Mouse (Mus musculus) myocyte (in vitro differentiated cells): ENCODE results near the gene Mta2.

Experiments
- CEBPB ChIP-seq: IDR thresholded peaks from 2 replicates; pipeline ENCODE4 v1.6.1; 2011; ENCODE audit warnings: mild to moderate bottlenecking, moderate library complexity; ENCODE audit not compliant: poor library complexity, insufficient read depth, severe bottlenecking
- E2F4 ChIP-seq: IDR thresholded peaks from one replicate; pipeline ENCODE4 v1.6.1; 2011; ENCODE audit warnings: mild to moderate bottlenecking, control low read depth, moderate library complexity; ENCODE audit not compliant: insufficient read depth
- MAX ChIP-seq: IDR thresholded peaks from one replicate; pipeline ENCODE4 v1.6.1; 2011; ENCODE audit warnings: low read depth, mild to moderate bottlenecking, control low read depth
- MYOD1 ChIP-seq, 3 experiments: IDR thresholded peaks; one replicate each; pipeline ENCODE4 v1.6.1; 2011; ENCODE audit warnings: control low read depth in 2 of 3, low read depth in 2 of 3, mild to moderate bottlenecking in 2 of 3, moderate library complexity in 1 of 3; ENCODE audit not compliant: insufficient read length in 2 of 3, control insufficient read depth in 1 of 3
- MYOG ChIP-seq, 3 experiments: IDR thresholded peaks; one replicate each; pipeline ENCODE4 v1.6.1; 2011; ENCODE audit warnings: control low read depth in 2 of 3, low read depth in 2 of 3, mild to moderate bottlenecking in 2 of 3; ENCODE audit not compliant: insufficient read length in 2 of 3, control insufficient read depth in 1 of 3, insufficient read depth in 1 of 3
- POLR2A ChIP-seq: IDR thresholded peaks from one replicate; pipeline ENCODE4 v1.6.1; 2011; ENCODE audit warnings: low read depth, mild to moderate bottlenecking, control low read depth, moderate library complexity; ENCODE audit not compliant: insufficient read length
- POLR2AphosphoS2 ChIP-seq: IDR thresholded peaks from one replicate; pipeline ENCODE4 v1.6.1; 2011; ENCODE audit warnings: low read depth, control low read depth; ENCODE audit not compliant: insufficient read length
- REST ChIP-seq: IDR thresholded peaks from one replicate; pipeline ENCODE4 v1.6.1; 2011; ENCODE audit warnings: mild to moderate bottlenecking, control low read depth, moderate library complexity; ENCODE audit not compliant: insufficient read depth, insufficient read length
- SRF ChIP-seq: IDR thresholded peaks from one replicate; pipeline ENCODE4 v1.6.1; 2011; ENCODE audit warnings: low read depth; ENCODE audit not compliant: control insufficient read depth, insufficient read length
- TCF12 ChIP-seq: IDR thresholded peaks from one replicate; pipeline ENCODE4 v1.6.1; 2011; ENCODE audit warnings: mild to moderate bottlenecking, control low read depth; ENCODE audit not compliant: poor library complexity, insufficient read depth, severe bottlenecking
- TCF3 ChIP-seq: IDR thresholded peaks from one replicate; pipeline ENCODE4 v1.6.1; 2011; ENCODE audit warnings: low read depth, control low read depth; ENCODE audit not compliant: insufficient read length
- USF1 ChIP-seq: IDR thresholded peaks from one replicate; pipeline ENCODE4 v1.6.1; 2011; ENCODE audit warnings: low read depth, mild to moderate bottlenecking, control low read depth, moderate library complexity

- TF ChIP-seq POLR2A, result peak; percentile 38
- TF ChIP-seq MYOG (IDR thresholded peaks at IDR 0.05; ENCODE audit: control insufficient read depth in 1 of 3, insufficient read depth in 1 of 3, insufficient read length in 2 of 3, low read depth in 2 of 3), result peak in 1 of 3 experiments; percentile 75
- no peak for TF ChIP-seq TCF12
- no peak for TF ChIP-seq E2F4
- TF ChIP-seq MAX, result no peak
- no peak for TF ChIP-seq USF1
- TF ChIP-seq POLR2AphosphoS2, result peak; percentile 59
- peak; percentile 11 for TF ChIP-seq TCF3
- TF ChIP-seq REST, result no peak
- peak in 2 of 3 experiments; percentile 7 to 73 for TF ChIP-seq MYOD1 (IDR thresholded peaks at IDR 0.05; ENCODE audit: control insufficient read depth in 1 of 3, insufficient read length in 2 of 3, low read depth in 2 of 3)
- TF ChIP-seq CEBPB, result 0 out of 2 replicates have a peak, but pooled peaks have one; percentile 40
- TF ChIP-seq SRF, result no peak
Measured at GRCm38 (mm10) chr19:8997546-8997945, 55.9 kb downstream of the Mta2 start.
